In the genomic region with DNA sequence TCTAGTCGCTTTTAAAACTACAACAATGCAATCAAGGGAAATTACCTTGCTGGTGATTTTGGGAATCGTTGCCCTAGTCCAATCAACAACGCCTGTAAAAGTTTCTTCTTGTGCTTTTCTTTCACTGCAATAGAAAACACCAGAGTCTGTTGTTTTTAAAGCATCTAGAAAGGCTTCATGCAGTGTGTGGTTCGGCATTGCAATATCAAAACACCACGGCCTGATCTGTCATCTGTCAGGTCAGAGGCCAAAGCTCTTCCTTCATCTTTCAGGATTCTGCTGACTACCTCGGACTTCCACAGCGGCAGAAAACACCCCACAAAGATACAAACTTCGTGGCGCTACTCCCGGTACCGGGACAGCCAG, we compare ENCODE assay signal across 7 mouse cellular contexts. TPM values are rescaled to one million over a fixed set of nuclear protein-coding genes. Genes with fewer than 3 reads are reported as not detected.
A peak's percentile ranks its signal among the peaks of the same experiment; 100 is the strongest.
DNase-seq lines count a peak whose midpoint lies in the region; ATAC-seq and TF ChIP-seq lines count a peak whose summit lies in the region.

No protein-coding gene starts in this region.

- no peaks in the 10 kb centered on the region for H3K36me3 ChIP-seq in spleen, adult 2 months (ENCODE audit: control insufficient read depth, insufficient read depth, low read length)
- 0 out of 2 replicates have a peak, but pooled peaks cover 4% of the 10 kb centered on the region for H3K36me3 ChIP-seq in limb, embryonic 14.5 days (ENCODE audit: control insufficient read depth, insufficient read depth, low read length)
- no peaks in the 10 kb centered on the region for H3K36me3 ChIP-seq in stomach, embryonic 16.5 days (ENCODE audit: control insufficient read depth, insufficient read depth, low read length)

- peak overlapping the region; percentile 86 for H3K4me2 ChIP-seq in limb, embryonic 14.5 days (replicated peaks; ENCODE audit: low read depth, low read length, severe bottlenecking)
- H3K4me2 ChIP-seq in stomach, embryonic 16.5 days (ENCODE audit: low read depth, low read length) = peak overlapping the region; percentile 77

- WGBS in spleen, adult 2 months = 9% methylated on average over 11 of the region's 11 CpGs
- 3% methylated on average over 11 of the region's 11 CpGs for WGBS in limb, embryonic 14.5 days
- WGBS in stomach, embryonic 16.5 days = 6% methylated on average over 11 of the region's 11 CpGs

- peak overlapping the region; percentile 96 for H3K4me3 ChIP-seq in spleen, adult 2 months (ENCODE audit: extremely low read depth, insufficient read depth, insufficient read length)
- H3K4me3 ChIP-seq in embryonic fibroblast, embryonic 13.5 days (ENCODE audit: insufficient read depth, low read length) = peak overlapping the region; percentile 78
- H3K4me3 ChIP-seq in limb, embryonic 14.5 days (replicated peaks; ENCODE audit: low read length) = peak overlapping the region; percentile 95
- H3K4me3 ChIP-seq in stomach, embryonic 16.5 days (replicated peaks; ENCODE audit: low read length) = peak overlapping the region; percentile 92

- H3K4me1 ChIP-seq in spleen, adult 2 months (ENCODE audit: control insufficient read depth, insufficient read depth, insufficient read length) = no peaks in the 10 kb centered on the region; the same call in none of the 2 replicates
- no peaks in the 10 kb centered on the region for H3K4me1 ChIP-seq in embryonic fibroblast, embryonic 13.5 days (ENCODE audit: control insufficient read depth, insufficient read depth, low read length)
- H3K4me1 ChIP-seq in limb, embryonic 14.5 days (ENCODE audit: control insufficient read depth, insufficient read depth, low read length) = peaks cover 11% of the 10 kb centered on the region; the same call in 1 of the 2 replicates
- H3K4me1 ChIP-seq in stomach, embryonic 16.5 days (ENCODE audit: control insufficient read depth, insufficient read depth, low read length) = peaks cover 17% of the 10 kb centered on the region

- TF ChIP-seq CTCF in spleen, adult 2 months (IDR thresholded peaks at IDR 0.05; ENCODE audit: extremely low read depth, insufficient read depth, insufficient read length, insufficient replicate concordance) = no peak
- TF ChIP-seq CTCF in embryonic fibroblast, embryonic 13.5 days (IDR thresholded peaks at IDR 0.05; ENCODE audit: borderline replicate concordance, insufficient read depth, low read length) = no peak

- no peak for DNase-seq in spleen, adult 2 months (ENCODE audit: low read depth in 1 of 2, low spot score in 2 of 2)
- no peak for DNase-seq in spleen, postnatal 10 days (ENCODE audit: low spot score in 2 of 2)
- no peak for DNase-seq in limb, embryonic 14.5 days (ENCODE audit: low spot score)
- no peak for DNase-seq in urinary bladder, postnatal 4 days (ENCODE audit: low spot score in 2 of 2)
- DNase-seq in layer of hippocampus, postnatal 25 days (ENCODE audit: extremely low spot score in 1 of 2, low spot score in 1 of 2) = no peak

- peak overlapping the region; percentile 93 for H3K9ac ChIP-seq in limb, embryonic 14.5 days (ENCODE audit: low read depth, low read length, severe bottlenecking)
- peak overlapping the region; percentile 97 for H3K9ac ChIP-seq in stomach, embryonic 16.5 days (ENCODE audit: low read length)

- H3K9me3 ChIP-seq in limb, embryonic 14.5 days (ENCODE audit: control insufficient read depth, low read length) = no peaks in the 10 kb centered on the region
- no peaks in the 10 kb centered on the region for H3K9me3 ChIP-seq in stomach, embryonic 16.5 days (replicated peaks; ENCODE audit: control insufficient read depth, low read length)

- no peak for ATAC-seq in limb, embryonic 14.5 days (ENCODE audit: low FRiP score, low read depth)
- no peak for ATAC-seq in stomach, embryonic 16.5 days (ENCODE audit: insufficient read depth, low FRiP score)

- no peaks in the 10 kb centered on the region for H3K27me3 ChIP-seq in spleen, adult 2 months (ENCODE audit: control insufficient read depth, insufficient read depth, low read length)
- no peaks in the 10 kb centered on the region for H3K27me3 ChIP-seq in limb, embryonic 14.5 days (ENCODE audit: control insufficient read depth, insufficient read depth, low read length)
- no peaks in the 10 kb centered on the region for H3K27me3 ChIP-seq in stomach, embryonic 16.5 days (ENCODE audit: control insufficient read depth, insufficient read depth, low read length)

- peak overlapping the region; percentile 32; the same call in 1 of the 2 replicates for H3K27ac ChIP-seq in spleen, adult 2 months (ENCODE audit: insufficient read depth, low read length)
- peak overlapping the region; percentile 16; the same call in 1 of the 2 replicates for H3K27ac ChIP-seq in embryonic fibroblast, embryonic 13.5 days (ENCODE audit: insufficient read depth, low read length)
- peak overlapping the region; percentile 96 for H3K27ac ChIP-seq in limb, embryonic 14.5 days (replicated peaks; ENCODE audit: low read depth, low read length)
- peak overlapping the region; percentile 98 for H3K27ac ChIP-seq in stomach, embryonic 16.5 days (ENCODE audit: low read length)

- no peak for TF ChIP-seq POLR2A in spleen, adult 2 months (IDR thresholded peaks at IDR 0.05; ENCODE audit: low read depth, low read length)
- no peak for TF ChIP-seq POLR2A in embryonic fibroblast, embryonic 13.5 days (IDR thresholded peaks at IDR 0.05; ENCODE audit: low read depth, low read length)
- TF ChIP-seq POLR2A in limb, embryonic 14.5 days (IDR thresholded peaks at IDR 0.05; ENCODE audit: borderline replicate concordance, extremely low read depth, insufficient read depth, insufficient read length) = no peak

RNA-seq across cellular contexts. Expression of a gene that starts 1.2 kb away (rescaled TPM):
- polyA plus RNA-seq in spleen, adult 2 months (2012; rRNA removed) = 5.1 and 5.6 TPM in 2 replicates
- polyA plus RNA-seq in embryonic fibroblast, embryonic 13.5 days (2011; ENCODE audit: insufficient read length, low read depth, missing spikeins) = 25.7 and 29.1 TPM in 2 replicates
- 11.7 and 13.3 TPM in 2 replicates for polyA plus RNA-seq in limb, embryonic 14.5 days (2012; rRNA removed)
- 15.9 and 18.5 TPM in 2 replicates for polyA plus RNA-seq in limb, embryonic 14.5 days (2014; fragmentation: Nextera tagmentation; extraction: Ambion mirVana)
- polyA plus RNA-seq in stomach, embryonic 16.5 days (2015; fragmentation: Nextera tagmentation; extraction: Ambion mirVana) = 12.5 and 13.0 TPM in 2 replicates
- 10 to 100 TPM; 45.2 to 50.3 TPM for total RNA-seq in layer of hippocampus, postnatal 25 days (2021)

RNA-seq across cellular contexts. Expression of a gene that starts 27.6 kb away (rescaled TPM):
- polyA plus RNA-seq in spleen, adult 2 months (2012; rRNA removed) = not detected in 2 replicates
- polyA plus RNA-seq in embryonic fibroblast, embryonic 13.5 days (2011; ENCODE audit: insufficient read length, low read depth, missing spikeins) = not detected in 2 replicates
- not detected in 2 replicates for polyA plus RNA-seq in limb, embryonic 14.5 days (2012; rRNA removed)
- not detected in 2 replicates for polyA plus RNA-seq in limb, embryonic 14.5 days (2014; fragmentation: Nextera tagmentation; extraction: Ambion mirVana)
- polyA plus RNA-seq in stomach, embryonic 16.5 days (2015; fragmentation: Nextera tagmentation; extraction: Ambion mirVana) = not detected in 2 replicates
- total RNA-seq in layer of hippocampus, postnatal 25 days (2021) = not detected

Comparison
In these comparisons a context has a peak if more than half of its experiments do, and no peak if none do; other contexts are left out.
1. H3K27ac ChIP-seq: peak in every context shown above with its lines; median percentile 98 in stomach, embryonic 16.5 days; 96 in limb, embryonic 14.5 days; 32 in spleen, adult 2 months; 16 in embryonic fibroblast, embryonic 13.5 days.